Mouse (Mus musculus) hindbrain, embryonic 15.5 days (tissue): Measurements from ENCODE around the gene Adprh. TPM values are rescaled to one million over a fixed set of nuclear protein-coding genes. Genes with fewer than 3 reads are reported as not detected.
A peak's percentile ranks its signal among the peaks of the same experiment; 100 is the strongest.

Source experiments
- ATAC-seq: fragments of 200-750 bp; cut with Nextera tagmentation; 2 replicates; pipeline ENCODE4 v1.8.0; 2017; ENCODE audit warnings: low read depth, moderate number of reproducible peaks, moderate TSS enrichment; ENCODE audit not compliant: low FRiP score
- H3K27ac ChIP-seq: fragments of 300-500 bp; sonication (generic); replicated peaks from 2 replicates; pipeline ENCODE4 v1.5.1; 2015; ENCODE audit warnings: mild to moderate bottlenecking, inconsistent platforms
- H3K27me3 ChIP-seq: fragments of 300-500 bp; sonication (generic); 2 replicates; pipeline ENCODE4 v1.6.1; 2015; ENCODE audit warnings: control low read depth, inconsistent platforms
- H3K36me3 ChIP-seq: fragments of 300-500 bp; sonication (generic); 2 replicates; pipeline ENCODE4 v1.6.1; 2015; ENCODE audit warnings: control low read depth, inconsistent platforms
- H3K4me1 ChIP-seq: fragments of 300-500 bp; sonication (generic); replicated peaks from 2 replicates; pipeline ENCODE4 v1.6.1; 2015; ENCODE audit warnings: control low read depth, inconsistent platforms
- H3K4me2 ChIP-seq: fragments of 300-500 bp; sonication (generic); 2 replicates; pipeline ENCODE4 v1.6.1; 2015; ENCODE audit warnings: moderate library complexity, mild to moderate bottlenecking, inconsistent platforms
- H3K4me3 ChIP-seq: fragments of 300-500 bp; sonication (generic); 2 replicates; pipeline ENCODE4 v1.5.1; 2015; ENCODE audit warnings: mild to moderate bottlenecking, inconsistent platforms
- H3K9ac ChIP-seq: fragments of 300-500 bp; sonication (generic); 2 replicates; pipeline ENCODE4 v1.6.1; 2015; ENCODE audit warnings: inconsistent platforms
- H3K9me3 ChIP-seq: fragments of 300-500 bp; sonication (generic); 2 replicates; pipeline ENCODE4 v1.6.1; 2016; ENCODE audit warnings: control low read depth, inconsistent platforms
- WGBS: fragments of 180-500 bp; shearing (Covaris S2); methylation state at CpG from one replicate; pipeline ENCODE4 v1.1.7; 2015; 5-methylcytosine and 5-hydroxymethylcytosine counted together
- polyA plus RNA-seq: library from polyadenylated mRNA; unstranded; fragments of >200 nt; fragmentation: Nextera tagmentation; extraction: Ambion mirVana; gene quantifications from 2 replicates; pipeline ENCODE4 v1.2.1, GENCODE M21; 2015

Gene Adprh
- polyA plus RNA-seq, 1 experiment from 2014 or later: 165 TPM

- no peak within 1 kb of the TSS for H3K27ac ChIP-seq
- no peak within 1 kb of the TSS for H3K4me3 ChIP-seq
- WGBS: 79% methylated on average over 11 of the region's 11 CpGs
- no peaks in the 10 kb centered on the region for H3K4me1 ChIP-seq
- ATAC-seq: no peak
- H3K9ac ChIP-seq: no peak within 1 kb of the TSS
- H3K4me2 ChIP-seq: no peak within 1 kb of the TSS
- H3K9me3 ChIP-seq: no peaks in the 10 kb centered on the region
- no peaks in the 10 kb centered on the region for H3K36me3 ChIP-seq
- no peaks in the 10 kb centered on the region for H3K27me3 ChIP-seq
Measured at GRCm38 (mm10) chr16:38432498-38433425, 19.7 kb downstream of the Adprh start, which contains the start of gene Pla1a. Gene Pla1a, minus strand, starts transcription at chr16:38433145.

- Histone ChIP-seq H3K9ac (no peak overlapping the region), H3K9me3 (no peaks in the 10 kb centered on the region), H3K27ac (no peak overlapping the region), H3K4me2 (no peak overlapping the region), H3K4me3 (no peak overlapping the region), H3K36me3 (no peaks in the 10 kb centered on the region), H3K4me1 (no peaks in the 10 kb centered on the region), H3K27me3 (no peaks in the 10 kb centered on the region)
- 48% methylated on average over 13 of the region's 13 CpGs for WGBS
- no peak for ATAC-seq
Measured at GRCm38 (mm10) chr16:38431446-38432185, 20.9 kb downstream of the Adprh start.

- Histone ChIP-seq H3K9ac (no peak overlapping the region), H3K4me2 (no peak overlapping the region), H3K36me3 (no peaks in the 10 kb centered on the region), H3K4me3 (no peak overlapping the region), H3K9me3 (no peaks in the 10 kb centered on the region), H3K4me1 (no peaks in the 10 kb centered on the region), H3K27ac (no peak overlapping the region), H3K27me3 (no peaks in the 10 kb centered on the region)
- ATAC-seq: no peak
- WGBS: 92% methylated on average over 1 of the region's 1 CpGs
Measured at GRCm38 (mm10) chr16:38425799-38426198, 26.7 kb downstream of the Adprh start.

- Histone ChIP-seq H3K4me2 (no peak overlapping the region), H3K9ac (no peak overlapping the region), H3K9me3 (no peaks in the 10 kb centered on the region), H3K36me3 (no peaks in the 10 kb centered on the region), H3K4me1 (no peaks in the 10 kb centered on the region), H3K27ac (no peak overlapping the region), H3K4me3 (no peak overlapping the region), H3K27me3 (no peaks in the 10 kb centered on the region)
- no peak for ATAC-seq
- WGBS: 87% methylated on average over 2 of the region's 2 CpGs
Measured at GRCm38 (mm10) chr16:38425374-38425773, 27.1 kb downstream of the Adprh start.

- H3K4me3 ChIP-seq: no peak overlapping the region
- no peaks in the 10 kb centered on the region for H3K27me3 ChIP-seq
- no peak overlapping the region for H3K9ac ChIP-seq
- no peaks in the 10 kb centered on the region for H3K4me1 ChIP-seq
- H3K4me2 ChIP-seq: no peak overlapping the region
- no peak for ATAC-seq
- no peak overlapping the region for H3K27ac ChIP-seq
- H3K9me3 ChIP-seq: no peaks in the 10 kb centered on the region
- 86% methylated on average over 7 of the region's 7 CpGs for WGBS
- no peaks in the 10 kb centered on the region for H3K36me3 ChIP-seq
Measured at GRCm38 (mm10) chr16:38414953-38415352, 37.5 kb downstream of the Adprh start.

GRCm38 (mm10) chr16:38408416-38408815, 44.1 kb downstream of the Adprh start:
- Histone ChIP-seq H3K27ac (no peak overlapping the region), H3K9me3 (no peaks in the 10 kb centered on the region), H3K4me2 (no peak overlapping the region), H3K9ac (no peak overlapping the region), H3K4me1 (no peaks in the 10 kb centered on the region), H3K4me3 (no peak overlapping the region), H3K36me3 (no peaks in the 10 kb centered on the region), H3K27me3 (no peaks in the 10 kb centered on the region)
- ATAC-seq: no peak
- 94% methylated on average over 8 of the region's 8 CpGs for WGBS

GRCm38 (mm10) chr16:38407584-38407983, 44.9 kb downstream of the Adprh start:
- Histone ChIP-seq H3K4me2 (no peak overlapping the region), H3K36me3 (no peaks in the 10 kb centered on the region), H3K27ac (no peak overlapping the region), H3K27me3 (no peaks in the 10 kb centered on the region), H3K9ac (no peak overlapping the region), H3K9me3 (no peaks in the 10 kb centered on the region), H3K4me1 (no peaks in the 10 kb centered on the region), H3K4me3 (no peak overlapping the region)
- WGBS: 39% methylated on average over 5 of the region's 5 CpGs
- no peak for ATAC-seq

- whole genome bisulfite sequencing: 90% methylated on average over 6 of the region's 6 CpGs
- Histone ChIP-seq H3K9me3 (no peaks in the 10 kb centered on the region), H3K27ac (no peak overlapping the region), H3K9ac (no peak overlapping the region), H3K36me3 (no peaks in the 10 kb centered on the region), H3K4me3 (no peak overlapping the region), H3K27me3 (no peaks in the 10 kb centered on the region), H3K4me2 (no peak overlapping the region), H3K4me1 (no peaks in the 10 kb centered on the region)
- no peak for ATAC-seq
Measured at GRCm38 (mm10) chr16:38406708-38407107, 45.8 kb downstream of the Adprh start.

- H3K4me1 ChIP-seq: no peaks in the 10 kb centered on the region
- 78% methylated on average over 5 of the region's 5 CpGs for WGBS
- H3K4me3 ChIP-seq: no peak overlapping the region
- H3K27me3 ChIP-seq: no peaks in the 10 kb centered on the region
- H3K9me3 ChIP-seq: no peaks in the 10 kb centered on the region
- no peaks in the 10 kb centered on the region for H3K36me3 ChIP-seq
- H3K27ac ChIP-seq: no peak overlapping the region
- ATAC-seq: no peak
- H3K9ac ChIP-seq: no peak overlapping the region
- H3K4me2 ChIP-seq: no peak overlapping the region
Measured at GRCm38 (mm10) chr16:38406293-38406692, 46.2 kb downstream of the Adprh start.

GRCm38 (mm10) chr16:38403639-38404038, 48.9 kb downstream of the Adprh start:
- ATAC-seq: no peak
- H3K4me1 ChIP-seq: peaks cover 14% of the 10 kb centered on the region
- H3K4me3 ChIP-seq: no peak overlapping the region
- H3K4me2 ChIP-seq: no peak overlapping the region
- no peak overlapping the region for H3K27ac ChIP-seq
- H3K9me3 ChIP-seq: no peaks in the 10 kb centered on the region
- no peaks in the 10 kb centered on the region for H3K27me3 ChIP-seq
- WGBS: 90% methylated on average over 7 of the region's 7 CpGs
- H3K36me3 ChIP-seq: no peaks in the 10 kb centered on the region
- no peak overlapping the region for H3K9ac ChIP-seq

GRCm38 (mm10) chr16:38401468-38401867, 51.0 kb downstream of the Adprh start:
- H3K27me3 ChIP-seq: no peaks in the 10 kb centered on the region
- no peaks in the 10 kb centered on the region for H3K9me3 ChIP-seq
- WGBS: 83% methylated on average over 6 of the region's 6 CpGs
- H3K4me1 ChIP-seq: peaks cover 14% of the 10 kb centered on the region
- no peak for ATAC-seq
- H3K36me3 ChIP-seq: no peaks in the 10 kb centered on the region
- H3K9ac ChIP-seq: no peak overlapping the region
- no peak overlapping the region for H3K4me3 ChIP-seq
- no peak overlapping the region for H3K27ac ChIP-seq
- no peak overlapping the region for H3K4me2 ChIP-seq

GRCm38 (mm10) chr16:38400311-38400960, 52.1 kb downstream of the Adprh start:
- H3K4me2 ChIP-seq: peak overlapping the region; percentile 60
- peak overlapping the region; percentile 28; the same call in 1 of the 2 replicates for H3K4me3 ChIP-seq
- H3K9me3 ChIP-seq: no peaks in the 10 kb centered on the region
- peak; percentile 29; the same call in 1 of the 2 replicates for ATAC-seq
- no peaks in the 10 kb centered on the region for H3K27me3 ChIP-seq
- H3K9ac ChIP-seq: peak overlapping the region; percentile 38; the same call in 1 of the 2 replicates
- H3K4me1 ChIP-seq: peaks cover 14% of the 10 kb centered on the region
- H3K27ac ChIP-seq: peak overlapping the region; percentile 80
- WGBS: 76% methylated on average over 9 of the region's 9 CpGs
- no peaks in the 10 kb centered on the region for H3K36me3 ChIP-seq
